Mouse (Mus musculus) heart, postnatal 36 days (tissue): Measurements from ENCODE around the gene Tm9sf1. TPM values are rescaled to one million over a fixed set of nuclear protein-coding genes. Genes with fewer than 3 reads are reported as not detected.

Experiments
- DNase-seq, 2 experiments: peaks; one replicate each; pipeline ENCODE4 v3.0.0; 2021 to 2022
- intact Hi-C: fragments of 180-260 bp; cut with DNase I; formaldehyde crosslinking; loops from one replicate; pipeline ENCODE4 v1.15.1; 2025
- total RNA-seq, 2 experiments: library from RNA; stranded (reverse); gene quantifications; 2 replicates each; pipeline ENCODE4 v1.2.3; 2021

Gene Tm9sf1
- total RNA-seq, 2 experiments from 2014 or later: 38.3 to 42.1 TPM

GRCm38 (mm10) chr14:55596036-55596690, 47.4 kb downstream of the Tm9sf1 start:
- DNase-seq: no peak
- intact Hi-C loops: no loop called here

DNA sequence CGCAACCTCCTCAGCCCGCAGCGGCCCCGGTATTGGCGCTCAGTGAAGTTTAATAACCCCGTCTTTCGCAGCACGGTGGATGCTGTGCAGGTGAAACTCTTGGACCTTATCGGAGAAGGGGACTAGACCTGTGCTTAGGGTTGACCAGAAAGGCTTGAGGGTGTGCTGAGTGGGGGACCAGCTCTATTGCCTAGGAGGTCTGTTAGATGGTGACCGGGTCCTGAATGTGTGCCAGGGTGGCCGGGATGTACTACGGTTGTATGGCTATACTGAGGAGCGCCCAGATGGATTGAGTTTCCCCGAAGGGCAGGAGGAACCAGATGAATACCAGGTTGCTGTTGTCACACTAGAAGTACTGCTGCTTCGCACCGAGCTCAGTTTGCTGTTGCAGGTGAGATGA, 51.4 kb downstream of the Tm9sf1 start:
- intact Hi-C loops: loop anchor here (2.0 kb wide), 1 partner anchor 15 kb away; no protein-coding TSS in a partner anchor
- DNase-seq: no peak

GRCm38 (mm10) chr14:55591331-55591891, 52.2 kb downstream of the Tm9sf1 start, which contains the start of gene Rnf31:
TSS of gene Rnf31 (plus strand) at chr14:55591708.
- peak; percentile 91 for DNase-seq
- intact Hi-C loops: no loop called here

GRCm38 (mm10) chr14:55590748-55591330, 52.8 kb downstream of the Tm9sf1 start, which contains the start of gene Psme2:
TSS of gene Psme2 (minus strand) at chr14:55591113.
- DNase-seq: peak in 1 of 2 experiments; percentile 90
- intact Hi-C loops: no loop called here

DNA sequence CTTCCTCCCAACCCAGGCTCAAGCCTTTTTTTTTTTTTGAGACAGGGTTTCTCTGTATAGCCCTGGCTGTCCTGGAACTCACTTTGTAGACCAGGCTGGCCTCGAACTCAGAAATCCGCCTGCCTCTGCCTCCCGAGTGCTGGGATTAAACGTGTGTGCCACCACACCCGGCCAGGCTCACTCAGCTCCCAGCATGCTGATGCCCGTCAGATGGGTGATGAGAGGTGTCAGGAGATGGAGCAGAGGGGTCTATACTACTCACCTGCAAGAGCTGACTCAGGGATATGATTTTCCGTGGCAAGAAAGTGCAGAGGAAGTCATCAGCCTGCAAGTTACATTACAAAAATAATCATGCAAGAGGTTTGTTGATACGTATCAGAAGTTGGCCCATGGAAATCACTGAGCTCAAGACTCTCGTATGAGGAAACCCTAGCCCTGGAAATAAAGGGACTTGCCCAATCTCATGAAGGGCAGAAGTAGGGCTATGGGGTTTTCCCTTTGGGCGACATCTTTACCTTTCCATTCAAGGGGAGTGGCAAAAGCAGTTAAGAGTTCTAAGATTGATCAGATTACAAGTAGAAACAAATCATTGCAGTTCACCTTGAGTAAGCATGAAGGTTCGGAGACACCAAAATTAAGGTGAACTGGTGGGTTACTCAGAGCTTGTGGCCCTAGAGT, 53.7 kb downstream of the Tm9sf1 start:
- intact Hi-C loops: no loop called here

GRCm38 (mm10) chr14:55589271-55589670, 54.3 kb downstream of the Tm9sf1 start:
- DNase-seq: no peak
- intact Hi-C loops: no loop called here

More for the DNA sequence above, 53.7 kb downstream of the Tm9sf1 start:
- DNase-seq: no peak

DNA sequence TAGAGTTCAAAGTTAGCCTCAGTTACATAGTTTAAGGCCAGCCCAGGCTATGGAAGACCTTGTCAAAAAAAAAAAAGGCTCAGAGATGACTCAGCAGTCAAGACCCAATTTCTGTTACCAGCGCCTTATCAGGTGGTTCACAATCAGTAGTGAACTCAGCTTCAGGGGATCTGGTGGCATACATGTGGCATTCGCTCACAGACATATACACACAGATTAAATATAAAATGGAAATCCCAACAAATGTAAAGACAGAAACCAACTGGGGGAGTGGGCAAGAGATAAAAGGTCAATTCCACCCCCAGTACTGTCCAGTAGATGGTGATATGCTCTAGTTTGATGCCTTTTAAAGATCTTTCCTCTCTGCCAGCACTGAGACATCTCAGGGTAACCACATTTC, 57.5 kb downstream of the Tm9sf1 start:
- intact Hi-C loops: no loop called here
- DNase-seq: no peak

Other genes with a start within 250 kb of the Tm9sf1 start
- gene Dhrs4, start 165.0 kb downstream of the Tm9sf1 start, total RNA-seq: 100 to 1,000 TPM; 118 to 130 TPM
- gene Carmil3, start 153.2 kb downstream of the Tm9sf1 start, total RNA-seq: 1 to 10 TPM; 3.1 to 3.2 TPM
- gene Cpne6, start 133.4 kb downstream of the Tm9sf1 start, total RNA-seq: not detected
- not detected for gene Nrl, start 118.8 kb downstream of the Tm9sf1 start, total RNA-seq
- 10 to 100 TPM; 12.9 to 13.2 TPM for gene Pck2, start 103.5 kb downstream of the Tm9sf1 start, total RNA-seq
- 100 to 1,000 TPM; 138 to 148 TPM for gene Dcaf11, start 83.8 kb downstream of the Tm9sf1 start, total RNA-seq
- not detected for gene A730061H03Rik, start 83.4 kb downstream of the Tm9sf1 start, total RNA-seq
- gene Fitm1, start 68.2 kb downstream of the Tm9sf1 start, total RNA-seq: 100 to 1,000 TPM; 188 to 200 TPM
- gene Psme1, start 65.7 kb downstream of the Tm9sf1 start, total RNA-seq: 100 to 1,000 TPM; 250 to 298 TPM
- 10 to 100 TPM; 59.7 to 63.2 TPM for gene Emc9, start 58.5 kb downstream of the Tm9sf1 start, total RNA-seq
- gene Psme2, start 52.7 kb downstream of the Tm9sf1 start, total RNA-seq: 100 to 1,000 TPM; 103 to 107 TPM
- gene Rnf31, start 52.1 kb downstream of the Tm9sf1 start, total RNA-seq: 10 to 100 TPM; 29.1 to 35.0 TPM
- 10 to 100 TPM; 10.6 to 17.7 TPM for gene Irf9, start 40.2 kb downstream of the Tm9sf1 start, total RNA-seq
- gene Rec8, start 25.8 kb downstream of the Tm9sf1 start, total RNA-seq: under 1 TPM; 0.11 to 0.19 TPM
- gene Ipo4, start 7.8 kb downstream of the Tm9sf1 start, total RNA-seq: 10 to 100 TPM; 54.1 to 62.7 TPM
- 1 to 10 TPM; 3.0 to 3.7 TPM for gene Gm49378, start 5.9 kb downstream of the Tm9sf1 start, total RNA-seq
- gene Tssk4, start 6.4 kb upstream of the Tm9sf1 start, total RNA-seq: under 1 TPM; 0.51 to 0.61 TPM
- 10 to 100 TPM; 42.6 to 57.7 TPM for gene Mdp1, start 16.7 kb upstream of the Tm9sf1 start, total RNA-seq
- gene Gmpr2, start 28.1 kb upstream of the Tm9sf1 start, total RNA-seq: 10 to 100 TPM; 10.8 to 11.0 TPM
- gene Nedd8, start 28.3 kb upstream of the Tm9sf1 start, total RNA-seq: 100 to 1,000 TPM; 242 to 257 TPM
- 10 to 100 TPM in 1 of 2 experiments, 1 to 10 TPM in 1; 10.0 to 12.9 TPM for gene Tinf2, start 38.0 kb upstream of the Tm9sf1 start, total RNA-seq
- gene Tgm1, start 70.1 kb upstream of the Tm9sf1 start, total RNA-seq: under 1 TPM; 0.31 to 0.33 TPM
- 10 to 100 TPM; 12.7 to 13.3 TPM for gene Rabggta, start 78.5 kb upstream of the Tm9sf1 start, total RNA-seq
- 10 to 100 TPM; 41.3 to 44.2 TPM for gene Dhrs1, start 101.9 kb upstream of the Tm9sf1 start, total RNA-seq
- 10 to 100 TPM in 1 of 2 experiments, 1 to 10 TPM in 1; 8.4 to 12.8 TPM for gene Nop9, start 101.9 kb upstream of the Tm9sf1 start, total RNA-seq
- 1 to 10 TPM in 1 of 2 experiments, under 1 TPM in 1; 0.64 to 1.6 TPM for gene Cideb, start 114.7 kb upstream of the Tm9sf1 start, total RNA-seq
- under 1 TPM in 1 of 2 experiments, not detected in 1; 0.19 TPM for gene Ltb4r2, start 117.6 kb upstream of the Tm9sf1 start, total RNA-seq
- under 1 TPM in 1 of 2 experiments, not detected in 1; 0.24 TPM for gene Ltb4r1, start 122.2 kb upstream of the Tm9sf1 start, total RNA-seq
- 10 to 100 TPM; 18.0 to 21.0 TPM for gene Adcy4, start 140.3 kb upstream of the Tm9sf1 start, total RNA-seq
- gene Ripk3, start 145.1 kb upstream of the Tm9sf1 start, total RNA-seq: 1 to 10 TPM; 3.0 to 5.1 TPM
- gene Nfatc4, start 179.3 kb upstream of the Tm9sf1 start, total RNA-seq: 1 to 10 TPM; 5.0 to 5.1 TPM
- gene Nynrin, start 210.2 kb upstream of the Tm9sf1 start, total RNA-seq: 10 to 100 TPM in 1 of 2 experiments, 1 to 10 TPM in 1; 9.5 to 10.5 TPM
- gene Cbln3, start 240.6 kb upstream of the Tm9sf1 start, total RNA-seq: under 1 TPM in 1 of 2 experiments, not detected in 1; 0.19 TPM
- 10 to 100 TPM; 13.0 to 14.7 TPM for gene Khnyn, start 241.1 kb upstream of the Tm9sf1 start, total RNA-seq